Mouse (Mus musculus): ENCODE data around the gene BC051019.

DNA sequence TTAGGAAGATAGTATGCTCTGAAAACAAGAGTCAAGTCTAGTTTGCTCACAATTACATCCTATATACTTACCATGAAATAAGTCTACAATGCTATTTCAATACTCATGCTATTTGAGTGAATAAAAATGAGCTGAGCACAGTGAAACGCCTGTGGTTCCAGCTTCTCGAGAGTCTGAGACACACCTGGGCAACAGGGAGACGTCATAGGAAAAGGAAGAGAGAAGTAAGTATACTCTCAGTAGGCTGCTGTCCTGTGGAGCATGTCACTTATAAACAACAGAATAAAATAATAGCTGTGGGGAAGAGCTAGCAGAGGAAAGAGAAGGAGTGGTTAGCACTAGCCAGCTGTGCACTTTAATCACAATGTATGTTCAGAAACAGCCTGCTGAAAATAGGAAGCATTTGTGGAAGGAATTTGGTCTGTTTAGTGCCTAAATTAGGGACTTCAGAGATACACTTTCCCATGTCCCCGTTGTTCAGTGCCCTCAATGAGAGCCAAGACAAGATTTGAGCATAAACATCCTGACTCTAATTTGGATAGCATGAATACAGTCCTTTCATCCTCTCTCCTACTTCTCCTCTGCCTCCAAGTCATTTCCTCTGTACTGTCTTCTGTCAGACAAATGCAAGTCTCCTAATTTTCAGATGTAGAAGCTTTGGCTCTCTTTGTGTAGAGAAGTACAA lies 48.6 kb downstream of the BC051019 start:
- TF ChIP-seq POLR2A (IDR thresholded peaks at IDR 0.05; ENCODE audit: borderline replicate concordance, extremely low read depth, low read depth, low read length) = no peak
- no peak for TF ChIP-seq CTCF (IDR thresholded peaks at IDR 0.05; ENCODE audit: insufficient read depth, low read length)

Data from lung, adult 2 months (tissue).